Mouse (Mus musculus) T-helper 17 cell (primary cell): ENCODE results near the gene Mmel1.

Experiments
- in situ Hi-C, 2 experiments: fragments of 300-600 bp; cut with MboI, MseI; formaldehyde crosslinking; loops; 1 replicate in 1 of 2; 2 replicates in 1 of 2; pipeline ENCODE4 v1.15.1; 2025; ENCODE audit warnings: high pct_unique_total_duplicates in 2 of 2

Gene Mmel1

DNA sequence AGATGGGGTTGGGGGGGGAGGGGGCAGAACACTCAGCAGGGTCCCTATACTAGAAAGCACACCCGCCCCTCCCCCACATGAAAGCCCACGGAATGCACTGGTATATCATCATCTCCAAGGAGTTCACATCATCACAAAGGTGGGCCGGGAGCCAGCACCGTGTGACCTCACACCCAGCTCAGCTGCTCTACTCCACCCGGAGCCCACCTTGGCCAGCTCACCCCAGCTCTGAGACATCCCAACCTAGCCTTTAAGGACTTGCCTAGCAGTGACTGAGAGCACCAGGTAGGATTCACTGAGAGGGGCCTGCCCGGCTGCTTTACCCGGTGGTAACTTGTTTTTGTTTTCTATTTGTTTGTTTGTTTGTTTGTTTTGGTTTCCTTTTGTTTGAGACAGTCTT lies at the start of gene Mmel1:
Mmel1 (plus strand) TSS at position 146 of the 400 bp plus-strand sequence.
- in situ Hi-C loops = loop anchor here (5.0 kb wide), 2 partner anchors 183 to 198 kb away; partner anchors contain the start of gene Pex10 (in 1 of the 2)

DNA sequence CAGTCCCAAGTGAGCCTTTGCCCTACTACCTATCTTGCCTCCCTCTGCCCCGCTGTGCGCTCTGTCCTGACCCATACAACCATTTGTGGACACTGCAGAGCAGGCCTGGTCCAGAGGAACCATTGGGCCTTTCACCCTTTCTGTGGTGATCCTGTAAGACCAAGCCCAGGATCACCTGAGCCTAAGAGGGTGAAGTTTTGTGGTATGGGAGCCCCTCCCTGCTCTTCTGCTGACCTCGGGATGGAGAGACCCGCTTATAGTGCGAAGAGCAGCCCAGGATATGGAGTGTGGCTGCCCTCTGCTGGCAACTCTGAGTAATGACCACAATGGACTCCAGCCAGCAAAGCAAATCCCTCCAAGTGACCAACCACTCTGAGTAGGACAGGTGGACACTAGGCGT lies 43.7 kb upstream of the Mmel1 start:
- in situ Hi-C loops = no loop called here

DNA sequence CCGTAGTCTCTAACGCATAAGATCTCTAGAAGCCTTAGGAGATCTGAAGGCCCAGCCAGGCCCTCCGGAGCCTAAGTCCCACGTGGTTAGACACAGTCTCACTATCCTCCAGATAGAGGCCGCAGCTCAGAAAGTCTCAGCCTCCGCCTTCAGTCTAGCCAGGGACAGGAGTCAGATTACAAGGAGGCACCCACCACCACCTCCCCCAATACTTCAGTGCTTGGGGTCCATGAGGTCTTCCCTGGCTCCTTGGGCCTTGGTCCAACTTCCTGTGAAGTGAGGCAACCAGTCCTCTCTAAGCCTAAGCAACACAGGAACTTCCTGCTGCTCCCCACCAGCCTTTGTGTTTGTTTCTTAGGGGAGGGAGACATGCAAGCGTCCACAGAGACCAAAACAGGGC lies 43.2 kb upstream of the Mmel1 start:
- in situ Hi-C loops = no loop called here

DNA sequence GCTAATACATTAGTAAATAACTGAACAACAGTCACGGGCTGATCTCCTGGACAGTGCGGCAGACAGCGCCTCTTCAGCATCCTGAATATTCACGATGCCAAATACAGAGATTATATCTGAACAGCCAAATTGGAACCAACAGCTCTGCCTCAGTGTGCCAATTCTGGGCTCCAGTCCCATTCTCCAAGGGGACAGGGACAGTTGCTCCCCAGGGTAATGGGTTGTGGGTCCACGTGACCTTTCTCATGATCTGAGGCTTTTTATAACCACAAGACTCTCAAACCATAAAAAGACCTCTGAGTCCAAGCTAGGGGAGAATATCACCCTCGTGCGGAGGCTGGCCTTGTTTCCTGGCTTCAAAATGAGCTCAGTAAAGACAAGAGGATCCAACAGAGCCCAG lies 42.2 kb upstream of the Mmel1 start:
- in situ Hi-C loops = no loop called here

DNA sequence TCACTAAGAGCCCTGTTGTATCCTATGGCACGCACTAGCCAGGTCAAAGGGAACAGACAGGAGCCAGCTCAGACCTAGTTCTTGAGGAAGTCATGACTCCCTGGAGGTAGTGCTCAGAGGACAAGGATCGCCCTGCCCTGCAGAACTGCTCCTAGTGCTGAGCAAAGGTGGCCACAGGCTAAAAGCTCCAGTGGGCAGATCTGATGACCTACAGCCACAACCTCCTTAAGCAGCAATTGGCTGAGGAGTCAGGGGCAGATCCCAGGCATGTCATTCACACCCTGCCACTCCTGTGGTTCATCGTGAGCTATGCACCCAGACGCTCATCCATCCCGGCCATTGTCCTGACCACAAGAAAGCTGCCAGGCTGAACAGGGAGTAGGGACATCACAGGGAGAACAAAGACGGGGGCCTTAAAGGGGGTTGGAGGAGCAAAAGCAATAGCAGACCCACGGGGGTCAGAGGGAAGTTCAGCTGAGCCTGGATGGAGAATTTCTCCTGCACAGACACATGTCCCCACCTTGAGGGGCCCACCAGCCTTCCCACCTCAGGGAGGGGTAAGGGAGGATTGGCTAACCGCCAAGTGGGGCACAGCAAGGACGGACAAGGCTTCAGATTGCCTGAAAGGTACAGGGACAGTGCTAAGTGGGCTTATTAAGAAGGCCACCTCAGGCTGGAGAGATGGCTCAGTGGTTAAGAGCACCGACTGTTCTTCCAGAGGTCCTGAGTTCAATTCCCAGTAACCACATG lies 41.3 kb upstream of the Mmel1 start:
- in situ Hi-C loops = no loop called here

DNA sequence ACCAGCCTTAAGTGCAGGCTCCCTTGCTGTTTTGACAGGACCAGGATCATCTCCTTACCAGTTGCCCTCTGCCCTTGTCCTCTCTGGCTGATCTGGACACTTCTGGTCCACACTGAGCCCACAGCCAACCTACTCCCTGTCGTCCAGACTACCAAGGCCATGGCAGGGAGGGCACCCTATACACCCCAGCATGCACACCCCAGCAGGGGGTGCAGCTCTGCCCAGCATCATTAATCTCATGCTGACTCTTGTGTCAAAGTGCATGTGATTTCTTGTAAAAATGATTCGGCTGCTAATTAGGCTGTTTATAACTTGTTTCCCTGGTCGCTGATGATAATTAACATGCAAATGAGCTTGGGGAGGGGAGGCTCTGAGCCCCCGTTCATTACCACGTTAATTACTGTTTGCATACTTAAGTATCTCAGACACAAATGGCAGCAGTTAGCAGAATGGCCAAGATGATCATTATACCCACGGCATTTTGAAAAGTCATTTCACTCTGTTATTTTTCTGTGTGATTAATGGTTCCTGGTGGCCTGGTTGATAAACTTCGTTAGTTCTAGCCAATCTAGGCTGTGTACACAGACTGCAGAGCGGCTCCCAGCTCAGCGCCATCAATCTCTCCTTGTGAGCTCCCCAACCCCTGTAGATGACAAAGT lies 37.3 kb upstream of the Mmel1 start:
- in situ Hi-C loops = no loop called here

DNA sequence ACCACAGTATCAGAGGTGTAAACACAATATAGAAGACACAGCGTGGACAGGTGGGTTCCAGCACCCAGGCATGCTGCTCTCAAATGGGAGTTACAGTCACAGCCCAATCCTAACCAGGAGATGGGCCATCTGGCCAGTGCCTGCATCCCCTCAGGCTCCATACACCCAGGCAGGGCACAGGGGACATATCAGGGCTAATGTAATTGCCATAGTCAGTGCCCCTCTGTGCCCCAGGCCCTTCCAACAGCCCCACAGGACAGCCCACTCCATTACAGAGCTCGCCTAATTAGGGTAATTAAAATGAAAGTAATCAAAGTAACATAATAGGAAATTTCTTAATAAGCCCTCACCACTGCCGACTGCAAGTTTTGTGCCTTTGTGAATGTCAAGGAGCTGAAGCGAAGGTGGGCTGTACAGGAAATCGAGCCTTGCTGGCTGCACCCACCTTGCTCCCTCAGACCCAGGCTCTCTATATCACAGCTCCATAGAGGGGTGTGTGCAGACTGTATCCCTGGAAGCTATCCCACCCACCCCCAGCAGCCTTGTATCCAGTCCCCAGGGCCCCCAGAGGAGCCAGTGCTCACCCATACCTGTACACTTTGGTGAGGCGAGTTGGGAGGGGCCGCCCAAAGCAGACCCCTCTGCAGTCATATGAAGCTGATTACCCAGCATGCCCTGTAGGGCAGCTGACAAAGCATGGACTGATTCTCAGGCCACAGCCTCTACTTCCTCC lies 33.0 kb upstream of the Mmel1 start:
- in situ Hi-C loops = no loop called here

DNA sequence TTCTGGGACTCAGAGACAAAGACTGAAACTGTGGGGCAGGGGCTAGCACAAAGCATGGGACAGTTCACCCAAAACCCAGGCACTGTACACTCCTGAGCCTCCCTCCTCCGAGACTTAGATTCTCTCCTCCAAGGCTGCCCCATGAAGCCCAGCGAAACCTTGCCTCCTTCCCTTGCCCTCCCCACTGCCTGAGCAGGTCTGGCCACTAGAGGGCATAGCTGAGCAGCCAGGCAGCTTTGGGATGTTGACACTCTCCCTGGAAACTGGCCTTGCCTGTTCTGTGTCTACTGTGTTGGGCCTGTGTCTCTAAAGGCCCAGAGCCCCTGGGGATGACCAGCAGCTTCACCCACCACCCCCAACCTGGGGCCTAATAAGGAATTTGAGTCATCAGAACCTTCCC lies 32.2 kb upstream of the Mmel1 start, which contains the start of gene Ttc34:
Ttc34 (plus strand) TSS at position 290 of the 400 bp plus-strand sequence.
- in situ Hi-C loops = no loop called here

DNA sequence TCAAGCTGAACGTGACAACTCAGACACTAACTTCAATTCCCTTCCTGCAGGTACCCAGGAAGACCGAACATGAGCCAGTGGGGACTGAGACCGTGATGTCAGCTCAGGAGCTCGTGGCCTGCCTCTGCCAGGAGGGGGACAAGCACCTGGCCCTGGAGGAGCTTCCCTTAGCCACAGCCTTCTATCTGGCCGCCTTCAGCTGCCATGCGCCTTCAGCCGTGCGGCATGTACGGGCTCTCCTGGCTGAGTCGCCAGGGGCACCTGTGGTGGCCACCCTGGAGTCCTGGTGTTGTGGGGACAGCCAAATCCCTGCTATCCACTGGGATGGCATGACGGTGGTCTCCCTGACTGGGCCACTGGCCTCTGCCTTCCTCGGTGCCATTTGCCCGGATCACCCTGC lies 30.6 kb upstream of the Mmel1 start:
- in situ Hi-C loops = no loop called here

DNA sequence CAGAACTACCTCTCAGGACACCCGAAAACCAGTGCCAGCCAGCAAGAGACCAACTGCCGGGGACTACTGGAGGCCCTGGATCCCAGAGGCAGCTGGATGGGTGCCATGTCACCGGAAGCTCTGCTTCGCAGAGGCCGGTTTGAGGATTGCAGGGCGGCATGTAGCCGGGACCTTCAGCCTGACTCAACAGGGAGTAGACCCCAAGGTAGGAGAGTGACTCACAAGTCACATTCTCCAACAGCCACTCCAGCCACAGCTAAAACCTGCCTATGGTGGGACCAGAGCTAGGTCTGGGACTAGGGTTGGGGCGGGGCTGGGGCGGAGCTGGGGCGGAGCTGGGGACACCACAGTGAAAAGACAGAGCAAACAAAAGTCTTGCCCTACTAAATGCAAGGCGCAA lies 30.0 kb upstream of the Mmel1 start:
- in situ Hi-C loops = no loop called here

DNA sequence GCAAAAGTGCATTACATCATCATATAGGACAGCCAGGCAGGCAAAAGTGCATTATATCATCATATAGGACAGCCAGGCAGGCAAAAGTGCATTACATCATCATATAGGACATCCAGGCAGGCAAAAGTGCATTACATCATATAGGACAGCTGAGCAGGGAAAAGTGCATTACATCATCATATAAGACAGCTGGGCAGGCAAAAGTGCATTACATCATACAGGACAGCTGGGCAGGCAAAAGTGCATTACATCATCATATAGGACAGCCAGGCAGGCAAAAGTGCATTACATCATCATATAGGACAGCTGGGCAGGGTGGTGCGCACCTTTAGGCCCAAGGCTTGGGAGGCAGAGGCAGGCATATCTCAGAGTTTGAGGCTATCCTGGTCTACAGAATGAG lies 16.7 kb upstream of the Mmel1 start:
- in situ Hi-C loops = no loop called here

DNA sequence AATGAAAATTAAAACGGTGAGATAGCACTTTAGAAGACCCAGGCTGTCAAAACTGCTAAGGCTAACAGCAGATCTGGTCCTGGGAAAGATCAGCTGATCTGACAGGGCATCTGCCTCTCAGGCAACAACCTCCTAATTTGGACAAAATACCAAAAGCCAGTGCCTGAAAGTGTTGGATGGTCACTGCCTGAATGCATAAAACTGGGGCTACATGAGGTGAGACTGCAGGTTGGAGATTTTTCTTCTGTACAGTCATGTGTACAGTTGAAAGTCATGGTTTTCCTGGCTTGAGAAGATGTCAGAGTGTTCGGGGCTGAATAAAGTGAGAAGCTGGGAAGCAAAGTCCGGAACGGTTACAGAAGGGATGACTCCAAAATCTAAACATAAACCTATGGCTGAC lies 15.5 kb upstream of the Mmel1 start:
- in situ Hi-C loops = no loop called here

DNA sequence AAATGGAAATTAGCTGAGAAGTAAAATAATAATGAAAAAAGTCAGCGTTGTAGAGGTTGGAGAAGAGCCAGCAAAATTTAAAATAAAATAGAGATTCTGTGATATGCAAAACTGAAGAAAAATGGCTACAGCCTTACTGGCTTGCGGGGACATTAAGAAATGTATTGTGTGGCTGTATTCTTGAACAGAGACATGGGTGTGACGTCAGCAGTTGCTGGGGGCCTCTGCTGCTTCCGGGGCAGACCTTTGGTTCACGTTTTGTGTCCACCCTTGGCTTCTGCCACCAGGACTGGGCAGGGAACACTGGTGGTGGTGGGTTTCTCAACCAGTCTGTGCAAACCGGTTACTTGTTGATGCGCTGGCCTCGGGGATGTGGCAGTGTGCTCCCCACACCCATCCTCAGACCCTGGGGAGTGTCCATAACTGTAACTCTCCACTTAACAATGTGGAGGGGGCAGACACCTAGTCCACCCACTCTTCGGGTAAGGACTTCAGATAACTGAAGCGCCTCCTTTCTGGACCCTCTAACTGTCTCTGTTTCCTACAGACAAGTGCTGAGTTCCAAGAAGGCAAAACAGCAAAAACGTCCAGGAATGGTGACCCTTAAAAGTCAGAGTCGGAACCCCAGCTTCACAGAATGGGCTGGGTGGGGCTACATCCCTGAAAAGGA lies 14.6 kb upstream of the Mmel1 start:
- in situ Hi-C loops = no loop called here

DNA sequence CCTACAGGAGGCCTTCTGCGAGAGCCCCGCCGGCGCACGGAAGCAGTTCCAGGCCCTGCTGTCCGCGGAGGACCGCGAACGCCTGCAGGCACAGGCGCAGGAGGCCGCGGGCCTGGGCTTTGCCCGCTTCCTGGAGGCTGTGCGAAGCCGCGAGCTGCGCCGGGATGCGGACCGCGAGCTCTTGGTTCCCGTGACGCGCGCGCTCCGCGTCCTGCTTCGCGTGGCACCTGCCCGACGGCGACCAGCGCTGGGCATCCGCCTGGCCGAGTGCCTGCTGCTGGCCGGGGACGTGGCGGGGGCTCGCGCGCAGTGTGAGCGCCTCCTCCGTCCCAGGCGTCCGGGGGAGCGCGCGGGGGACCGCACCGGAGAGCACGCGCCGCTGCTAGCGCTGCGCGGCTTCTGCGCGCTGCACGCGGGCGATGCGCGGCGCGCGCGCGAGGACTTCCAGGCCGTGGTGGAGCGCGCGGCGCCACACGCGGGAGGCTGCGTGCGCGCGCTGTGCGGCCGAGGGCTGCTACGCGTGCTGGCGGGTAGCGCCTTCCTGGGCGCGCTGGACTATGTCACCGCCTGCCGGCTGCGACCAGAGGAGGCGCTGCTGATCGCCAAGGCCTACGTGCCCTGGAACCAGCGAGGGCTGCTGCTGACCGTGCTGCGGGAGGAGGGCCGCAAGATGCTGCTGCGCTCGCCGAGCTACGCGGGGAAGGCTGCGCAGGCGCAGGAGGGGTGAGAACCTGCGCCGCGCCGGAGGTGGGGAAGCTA lies 13.5 kb upstream of the Mmel1 start:
- in situ Hi-C loops = no loop called here

DNA sequence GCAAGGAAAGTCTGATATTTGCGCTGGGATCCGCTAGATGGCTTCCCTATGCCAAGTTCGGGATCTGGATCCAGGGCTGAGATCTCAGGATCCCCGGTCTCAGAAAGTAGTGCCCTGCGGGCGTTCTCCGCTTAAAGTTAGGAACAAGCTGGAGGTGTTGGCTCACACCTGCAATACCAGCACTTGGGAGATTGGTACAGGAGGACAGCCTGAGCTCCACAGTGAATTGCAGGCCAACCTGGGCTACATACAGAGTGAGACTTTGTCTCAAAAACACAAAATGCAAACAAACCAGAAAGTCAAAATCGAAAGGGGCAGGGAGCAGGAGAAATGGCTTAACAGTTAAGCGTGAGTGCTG lies 12.9 kb upstream of the Mmel1 start:
- in situ Hi-C loops = no loop called here

DNA sequence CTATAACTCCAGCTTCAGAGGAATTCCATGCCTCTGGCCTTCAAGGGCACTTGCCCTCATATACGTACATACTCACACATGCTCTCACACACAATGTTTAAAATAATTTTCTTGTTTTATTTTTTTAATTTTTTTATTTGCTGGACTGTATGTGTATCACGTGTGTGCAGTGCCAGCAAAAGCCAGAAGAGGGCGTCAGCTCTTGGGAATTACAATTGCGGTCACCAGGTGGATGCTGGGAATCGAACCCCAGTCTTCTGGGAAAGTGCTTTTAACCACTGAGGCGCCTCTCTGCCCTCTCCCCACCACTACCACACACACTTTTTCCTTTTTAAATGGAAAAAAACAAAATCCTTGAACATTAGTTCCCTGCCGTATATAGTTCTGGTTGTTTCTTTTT lies 12.5 kb upstream of the Mmel1 start:
- in situ Hi-C loops = no loop called here

DNA sequence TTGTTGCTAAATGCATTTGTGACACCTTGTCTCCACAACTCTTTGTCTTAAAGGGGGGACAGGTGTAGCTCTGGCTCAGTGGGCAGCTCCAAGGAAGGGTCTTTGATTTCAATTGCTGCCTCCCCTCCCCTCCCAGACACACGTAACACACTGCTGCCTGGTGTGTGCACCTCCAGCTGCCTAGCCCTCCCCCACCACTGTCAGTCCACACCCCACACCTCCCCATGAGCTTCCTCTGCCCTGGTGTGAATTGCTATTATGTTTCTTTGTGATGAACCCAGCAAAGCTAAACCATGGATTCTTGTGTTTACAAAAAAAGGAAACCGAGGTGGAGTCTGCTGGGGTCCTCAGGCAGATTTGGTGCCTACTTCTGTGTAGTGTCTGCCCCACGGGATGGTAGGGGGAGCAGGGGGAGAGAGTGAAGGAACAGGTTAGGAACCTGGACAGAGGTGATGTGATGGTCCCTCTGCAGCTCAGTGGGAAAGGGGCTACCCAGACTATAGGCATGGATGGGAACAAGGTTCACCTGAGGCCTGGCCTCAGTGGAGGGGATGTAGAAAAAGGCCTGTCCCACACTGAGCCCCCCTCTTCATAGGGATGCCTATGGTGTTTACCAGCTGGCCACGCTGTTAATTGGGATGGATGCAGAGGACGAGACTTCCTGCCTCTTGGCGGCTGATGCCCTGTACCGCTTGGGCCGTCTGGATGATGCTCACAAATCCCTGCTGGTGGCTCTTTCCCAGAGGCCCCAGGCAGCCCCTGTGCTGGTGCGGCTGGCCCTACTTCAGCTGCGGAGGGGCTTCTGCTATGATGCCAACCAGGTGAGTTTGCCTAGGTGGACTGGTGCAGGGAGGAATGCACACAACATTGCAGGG lies 11.8 kb upstream of the Mmel1 start:
- in situ Hi-C loops = no loop called here

DNA sequence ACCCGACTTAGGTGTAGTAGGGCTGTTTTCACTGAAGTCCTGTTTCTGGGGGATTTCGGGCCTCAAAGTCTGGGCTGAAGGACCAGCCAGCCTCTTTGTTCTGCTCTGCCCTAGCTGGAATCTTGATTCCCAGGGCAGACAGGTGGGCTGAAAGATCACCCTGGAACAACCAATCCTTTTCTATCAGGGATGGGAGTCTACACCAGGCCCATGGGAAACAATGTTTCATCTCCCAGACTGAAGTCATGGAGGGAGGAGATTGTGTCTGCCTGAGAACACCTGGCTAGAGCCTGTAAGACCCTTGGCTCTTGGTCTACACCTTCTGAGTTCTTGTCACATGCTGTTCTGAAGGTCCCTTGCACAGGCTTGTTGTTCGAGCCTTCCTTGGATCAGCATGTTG lies 10.8 kb upstream of the Mmel1 start:
- in situ Hi-C loops = no loop called here

DNA sequence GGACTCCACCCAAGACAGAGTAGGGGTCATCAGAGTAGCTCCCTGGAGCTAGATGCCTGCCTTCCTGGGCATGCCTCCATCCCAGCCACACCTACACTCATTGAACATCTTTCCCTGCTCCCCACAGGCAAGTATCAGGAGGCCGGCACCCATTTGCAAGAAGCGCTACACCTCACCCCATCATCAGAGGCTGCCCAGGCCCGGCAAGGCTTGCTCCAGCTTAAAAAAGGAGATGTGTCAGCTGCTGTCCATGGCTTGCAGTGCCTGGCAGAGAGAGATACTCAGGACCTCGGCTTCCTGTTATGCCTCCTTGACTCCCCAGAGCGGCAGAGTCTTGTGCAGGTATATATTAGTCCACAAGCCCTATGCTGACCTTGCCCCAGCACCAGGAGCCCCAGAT lies 7.4 kb upstream of the Mmel1 start:
- in situ Hi-C loops = no loop called here

DNA sequence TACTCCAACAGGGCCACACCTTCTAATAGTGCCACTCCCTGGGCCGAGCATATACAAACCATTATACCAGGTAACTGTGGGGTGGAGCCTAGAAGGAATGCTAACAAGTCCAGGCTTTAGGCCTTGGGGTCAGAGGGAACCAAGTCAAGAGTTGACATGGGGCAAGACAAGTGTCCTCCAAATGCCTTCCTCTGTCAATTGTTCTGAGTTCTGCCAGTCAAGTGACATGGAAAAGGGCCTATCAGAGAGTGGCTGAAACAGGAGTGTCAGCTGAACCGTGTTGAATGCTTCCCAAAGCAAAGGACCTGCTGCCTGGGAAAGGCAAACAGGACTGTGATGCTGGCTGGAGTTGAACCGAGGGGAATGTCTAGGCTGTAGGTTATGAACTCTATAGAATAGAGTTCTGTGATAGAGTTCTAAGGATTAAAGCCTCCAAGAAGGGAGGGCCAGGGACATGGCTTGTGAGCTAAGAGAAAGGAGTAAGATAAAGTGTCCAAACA lies 5.9 kb upstream of the Mmel1 start:
- in situ Hi-C loops = no loop called here
